23 mouse cellular contexts compared by ENCODE assay signal in the genomic region with DNA sequence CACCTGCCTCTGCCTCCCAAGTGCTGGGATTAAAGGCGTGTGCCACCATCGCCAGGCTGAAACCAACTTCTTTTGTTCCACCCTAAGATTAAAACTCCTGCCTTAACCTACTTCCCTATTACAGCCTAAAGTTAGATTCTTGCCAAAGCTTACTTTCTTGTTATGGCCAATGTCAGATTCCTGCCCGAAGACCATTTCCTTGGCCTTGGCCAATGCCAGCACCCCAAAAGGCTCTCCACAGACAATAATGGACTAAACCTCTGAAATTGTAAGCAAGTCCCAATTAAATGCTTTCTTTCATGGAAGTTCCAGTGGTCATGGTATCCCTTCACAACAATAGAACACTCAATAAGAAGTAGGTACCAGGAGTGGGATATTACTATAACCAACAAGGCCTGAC.
"Had no signal": no experiment of that assay in that cellular context is flagged by ENCODE, and none has a peak within 500 bp of the region (broad histone marks: within the 10 kb centered on the region; RNA-seq: fewer than 3 reads in every experiment).

No protein-coding gene starts in this region.

- H3K27ac ChIP-seq: heart, embryonic 13.5 days; heart, embryonic 15.5 days; hindbrain, embryonic 13.5 days; hindbrain, embryonic 15.5 days; hindbrain, postnatal 0 days; kidney, embryonic 15.5 days; kidney, postnatal 0 days; limb, embryonic 13.5 days; limb, embryonic 15.5 days; liver, embryonic 12.5 days had no signal

- H3K4me3 ChIP-seq: heart, embryonic 13.5 days; heart, embryonic 15.5 days; hindbrain, embryonic 13.5 days; hindbrain, embryonic 15.5 days; kidney, embryonic 15.5 days; limb, embryonic 13.5 days; limb, embryonic 15.5 days; liver, embryonic 12.5 days had no signal

- DNase-seq: gastrocnemius, postnatal 14 days; gastrocnemius, postnatal 36 days; heart, adult 18-20 months; heart, postnatal 14 days; heart, postnatal 36 days; kidney, adult 11 months; kidney, adult 2 months; kidney, adult 9 months; kidney, postnatal 14 days; kidney, postnatal 36 days; layer of hippocampus, adult 9-11 months; layer of hippocampus, postnatal 36 days; left cerebral cortex, postnatal 4 days had no signal

- H3K36me3 ChIP-seq: heart, embryonic 13.5 days; heart, embryonic 15.5 days; hindbrain, embryonic 13.5 days; hindbrain, embryonic 15.5 days; kidney, embryonic 15.5 days; limb, embryonic 13.5 days; limb, embryonic 15.5 days; liver, embryonic 12.5 days had no signal

- H3K27me3 ChIP-seq: heart, embryonic 13.5 days; heart, embryonic 15.5 days; hindbrain, embryonic 13.5 days; hindbrain, embryonic 15.5 days; kidney, embryonic 15.5 days; limb, embryonic 13.5 days; limb, embryonic 15.5 days; liver, embryonic 12.5 days had no signal

- H3K9me3 ChIP-seq: heart, embryonic 13.5 days; heart, embryonic 15.5 days; hindbrain, embryonic 13.5 days; hindbrain, embryonic 15.5 days; kidney, embryonic 15.5 days; limb, embryonic 15.5 days; liver, embryonic 12.5 days had no signal

- H3K4me1 ChIP-seq: heart, embryonic 15.5 days; hindbrain, embryonic 13.5 days; hindbrain, embryonic 15.5 days; limb, embryonic 13.5 days; limb, embryonic 15.5 days; liver, embryonic 12.5 days had no signal

- H3K9ac ChIP-seq: heart, embryonic 13.5 days; heart, embryonic 15.5 days; hindbrain, embryonic 13.5 days; hindbrain, embryonic 15.5 days; kidney, embryonic 15.5 days; limb, embryonic 13.5 days; limb, embryonic 15.5 days; liver, embryonic 12.5 days had no signal
